Mouse (Mus musculus) forebrain, embryonic 16.5 days (tissue): ENCODE data around the gene Tuba4a. TPM values are rescaled to one million over a fixed set of nuclear protein-coding genes. Genes with fewer than 3 reads are reported as not detected.

Source experiments
- ATAC-seq: fragments of 200-750 bp; cut with Nextera tagmentation; 2 replicates; pipeline ENCODE4 v1.8.0; 2017; ENCODE audit warnings: mild to moderate bottlenecking, moderate library complexity
- H3K27ac ChIP-seq: fragments of 300-500 bp; sonication (generic); 2 replicates; pipeline ENCODE4 v1.5.1; 2014; ENCODE audit warnings: low read length, control low read depth
- H3K27me3 ChIP-seq: fragments of 300-500 bp; sonication (generic); replicated peaks from 2 replicates; pipeline ENCODE4 v1.6.1; 2014; ENCODE audit warnings: low read length; ENCODE audit not compliant: control insufficient read depth, insufficient read depth
- H3K36me3 ChIP-seq: fragments of 300-500 bp; sonication (generic); 2 replicates; pipeline ENCODE4 v1.6.1; 2014; ENCODE audit not compliant: control insufficient read depth, insufficient read depth
- H3K4me1 ChIP-seq: fragments of 300-500 bp; sonication (generic); replicated peaks from 2 replicates; pipeline ENCODE4 v1.6.1; 2014; ENCODE audit warnings: low read length; ENCODE audit not compliant: control insufficient read depth, insufficient read depth
- H3K4me2 ChIP-seq: fragments of 300-500 bp; sonication (generic); 2 replicates; pipeline ENCODE4 v1.6.1; 2014; ENCODE audit warnings: mild to moderate bottlenecking, low read length, control low read depth
- H3K4me3 ChIP-seq: fragments of 300-500 bp; sonication (generic); replicated peaks from 2 replicates; pipeline ENCODE4 v1.5.1; 2014; ENCODE audit warnings: mild to moderate bottlenecking, low read length, control low read depth
- H3K9ac ChIP-seq: fragments of 300-500 bp; sonication (generic); replicated peaks from 2 replicates; pipeline ENCODE4 v1.6.1; 2014; ENCODE audit warnings: low read depth, low read length, control low read depth
- H3K9me3 ChIP-seq: fragments of 300-500 bp; sonication (generic); 2 replicates; pipeline ENCODE4 v1.6.1; 2016; ENCODE audit warnings: low read length; ENCODE audit not compliant: control insufficient read depth
- WGBS: fragments of 180-500 bp; shearing (Covaris S2); extraction: QIAGEN DNeasy Blood & Tissue Kit; methylation state at CpG from one replicate; pipeline ENCODE4 v1.1.7; 2014; 5-methylcytosine and 5-hydroxymethylcytosine counted together
- polyA plus RNA-seq: library from polyadenylated mRNA; unstranded; fragments of >200 nt; fragmentation: Nextera tagmentation; extraction: Ambion mirVana; gene quantifications from 2 replicates; pipeline ENCODE4 v1.2.1, GENCODE M21; 2015

The Tuba4a gene
- polyA plus RNA-seq, 1 experiment from 2014 or later, result 18.7 TPM

GRCm38 (mm10) chr1:75226138-75226537 lies 6.5 kb upstream of the Tuba4a start:
- Histone ChIP-seq H3K4me2 (no peak overlapping the region), H3K9me3 (no peaks in the 10 kb centered on the region), H3K9ac (no peak overlapping the region), H3K27me3 (peaks cover 8% of the 10 kb centered on the region), H3K4me1 (no peaks in the 10 kb centered on the region), H3K4me3 (no peak overlapping the region), H3K36me3 (no peaks in the 10 kb centered on the region), H3K27ac (no peak overlapping the region)
- no peak for ATAC-seq
- 65% methylated on average over 2 of the region's 2 CpGs for WGBS

GRCm38 (mm10) chr1:75225473-75225872 lies 5.8 kb upstream of the Tuba4a start:
- 49% methylated on average over 3 of the region's 3 CpGs for WGBS
- no peak for ATAC-seq
- no peaks in the 10 kb centered on the region for H3K4me1 ChIP-seq
- no peak overlapping the region for H3K4me3 ChIP-seq
- peaks cover 14% of the 10 kb centered on the region for H3K27me3 ChIP-seq
- H3K4me2 ChIP-seq, result no peak overlapping the region
- H3K9me3 ChIP-seq, result no peaks in the 10 kb centered on the region
- H3K27ac ChIP-seq, result no peak overlapping the region
- no peak overlapping the region for H3K9ac ChIP-seq
- H3K36me3 ChIP-seq, result no peaks in the 10 kb centered on the region

GRCm38 (mm10) chr1:75223532-75223931 lies 3.9 kb upstream of the Tuba4a start:
- H3K9me3 ChIP-seq, result no peaks in the 10 kb centered on the region
- no peaks in the 10 kb centered on the region for H3K36me3 ChIP-seq
- H3K4me2 ChIP-seq, result no peak overlapping the region
- no peak overlapping the region for H3K4me3 ChIP-seq
- 70% methylated on average over 6 of the region's 6 CpGs for WGBS
- H3K27ac ChIP-seq, result no peak overlapping the region
- H3K9ac ChIP-seq, result no peak overlapping the region
- peaks cover 11% of the 10 kb centered on the region for H3K4me1 ChIP-seq
- H3K27me3 ChIP-seq, result peaks cover 29% of the 10 kb centered on the region
- ATAC-seq, result no peak

GRCm38 (mm10) chr1:75222926-75223325 lies 3.3 kb upstream of the Tuba4a start:
- Histone ChIP-seq H3K9me3 (no peaks in the 10 kb centered on the region), H3K27me3 (peaks cover 32% of the 10 kb centered on the region), H3K4me2 (no peak overlapping the region), H3K9ac (no peak overlapping the region), H3K4me3 (no peak overlapping the region), H3K27ac (no peak overlapping the region), H3K4me1 (peaks cover 17% of the 10 kb centered on the region), H3K36me3 (no peaks in the 10 kb centered on the region)
- 81% methylated on average over 6 of the region's 6 CpGs for WGBS
- ATAC-seq, result no peak

GRCm38 (mm10) chr1:75221538-75221937 lies 1.9 kb upstream of the Tuba4a start:
- ATAC-seq, result no peak
- no peaks in the 10 kb centered on the region for H3K36me3 ChIP-seq
- H3K27me3 ChIP-seq, result peaks cover 32% of the 10 kb centered on the region
- H3K4me1 ChIP-seq, result peaks cover 18% of the 10 kb centered on the region
- 73% methylated on average over 3 of the region's 3 CpGs for WGBS
- H3K9me3 ChIP-seq, result no peaks in the 10 kb centered on the region
- H3K9ac ChIP-seq, result no peak overlapping the region
- H3K4me3 ChIP-seq, result no peak overlapping the region
- H3K4me2 ChIP-seq, result no peak overlapping the region
- no peak overlapping the region for H3K27ac ChIP-seq

GRCm38 (mm10) chr1:75219078-75219477 lies 587 bp downstream of the Tuba4a start:
- 0 out of 2 replicates have a peak, but pooled peaks cover 3% of the 10 kb centered on the region for H3K36me3 ChIP-seq

GRCm38 (mm10) chr1:75218227-75219001 lies 1.3 kb downstream of the Tuba4a start:
- ATAC-seq, result peak; percentile 51
- peak overlapping the region; percentile 8; the same call in 1 of the 2 replicates for H3K27ac ChIP-seq
- H3K36me3 ChIP-seq, result peaks cover 7% of the 10 kb centered on the region; the same call in 1 of the 2 replicates
- WGBS, result 2% methylated on average over 38 of the region's 38 CpGs
- H3K4me2 ChIP-seq, result peak overlapping the region; percentile 94
- peak overlapping the region; percentile 63 for H3K9ac ChIP-seq
- H3K4me3 ChIP-seq, result peak overlapping the region; percentile 56
- peaks cover 18% of the 10 kb centered on the region for H3K4me1 ChIP-seq
- no peaks in the 10 kb centered on the region for H3K9me3 ChIP-seq
- peaks cover 31% of the 10 kb centered on the region for H3K27me3 ChIP-seq

More at GRCm38 (mm10) chr1:75219078-75219477, 587 bp downstream of the Tuba4a start:
- H3K4me3 ChIP-seq, result peak overlapping the region; percentile 56
- 0% methylated on average over 24 of the region's 24 CpGs for WGBS
- H3K27me3 ChIP-seq, result peaks cover 32% of the 10 kb centered on the region
- no peak overlapping the region for H3K27ac ChIP-seq
- H3K9ac ChIP-seq, result peak overlapping the region; percentile 63
- H3K4me1 ChIP-seq, result peaks cover 18% of the 10 kb centered on the region
- H3K9me3 ChIP-seq, result no peaks in the 10 kb centered on the region
- peak overlapping the region; percentile 94 for H3K4me2 ChIP-seq
- peak; percentile 89 for ATAC-seq

GRCm38 (mm10) chr1:75217893-75218226 lies 1.8 kb downstream of the Tuba4a start:
- Histone ChIP-seq H3K27ac (no peak overlapping the region; the same call in 1 of the 2 replicates), H3K4me3 (peak overlapping the region; percentile 56)

GRCm38 (mm10) chr1:75216797-75217585 lies 2.7 kb downstream of the Tuba4a start:
- WGBS, result 75% methylated on average over 13 of the region's 13 CpGs
- no peak overlapping the region for H3K4me3 ChIP-seq

More at GRCm38 (mm10) chr1:75217893-75218226, 1.8 kb downstream of the Tuba4a start:
- Histone ChIP-seq H3K9ac (peak overlapping the region; percentile 63; the same call in 1 of the 2 replicates), H3K4me1 (peaks cover 18% of the 10 kb centered on the region), H3K27me3 (peaks cover 30% of the 10 kb centered on the region), H3K9me3 (no peaks in the 10 kb centered on the region), H3K36me3 (peaks cover 7% of the 10 kb centered on the region), H3K4me2 (peak overlapping the region; percentile 94)
- 7% methylated on average over 6 of the region's 6 CpGs for WGBS
- no peak for ATAC-seq

More at GRCm38 (mm10) chr1:75216797-75217585, 2.7 kb downstream of the Tuba4a start:
- ATAC-seq, result no peak
- H3K27ac ChIP-seq, result no peak overlapping the region
- H3K4me2 ChIP-seq, result no peak overlapping the region
- peaks cover 22% of the 10 kb centered on the region for H3K4me1 ChIP-seq
- H3K27me3 ChIP-seq, result peaks cover 30% of the 10 kb centered on the region
- no peak overlapping the region for H3K9ac ChIP-seq
- no peaks in the 10 kb centered on the region for H3K9me3 ChIP-seq
- H3K36me3 ChIP-seq, result peaks cover 7% of the 10 kb centered on the region
